Mouse (Mus musculus): ENCODE measurements around the gene Nrde2.

DNA sequence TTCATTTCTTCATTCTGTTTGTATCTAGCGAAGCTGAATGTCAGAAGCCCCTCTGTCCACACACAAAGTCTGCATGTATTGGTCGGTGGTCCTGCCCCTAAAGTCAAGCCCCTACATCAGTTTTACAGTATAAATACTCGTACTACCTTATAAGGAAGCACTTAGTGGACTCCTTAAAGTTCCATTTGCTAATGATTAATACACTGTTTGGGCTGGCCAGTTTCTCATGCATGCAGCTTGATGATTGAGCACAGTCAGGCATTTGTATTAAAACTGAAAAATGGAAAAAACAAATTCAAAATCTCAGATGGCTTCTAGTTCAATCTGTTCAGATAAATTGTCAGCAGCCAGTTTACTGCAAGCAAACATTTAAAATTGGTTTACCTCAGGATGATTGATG is 47.1 kb upstream of the Nrde2 start:
- TF ChIP-seq CTCF (IDR thresholded peaks at IDR 0.05; ENCODE audit: borderline replicate concordance, control insufficient read depth, extremely low read depth, insufficient read depth, low read length, poor library complexity) (no peak), POLR2A (IDR thresholded peaks at IDR 0.05; ENCODE audit: control insufficient read depth, extremely low read depth, insufficient read depth, low read length, poor library complexity) (no peak)

Measured in thymus, adult 2 months (tissue).